Mouse (Mus musculus) kidney, adult 2 months (tissue): ENCODE data around the gene Capzb. TPM values are rescaled to one million over a fixed set of nuclear protein-coding genes. Genes with fewer than 3 reads are reported as not detected.
A peak's percentile ranks its signal among the peaks of the same experiment; 100 is the strongest.

Source experiments
- DNase-seq: peaks from one replicate; pipeline ENCODE4 v3.0.0; 2021
- H3K27ac ChIP-seq: fragments of 200-500 bp; 2 replicates; pipeline ENCODE4 v1.5.1; 2012; ENCODE audit warnings: low read depth, low read length, control low read depth, inconsistent platforms; ENCODE audit not compliant: insufficient read depth
- H3K27me3 ChIP-seq: fragments of 200-500 bp; replicated peaks from 2 replicates; pipeline ENCODE4 v1.6.1; 2012; ENCODE audit warnings: mild to moderate bottlenecking, moderate library complexity, low read length, inconsistent platforms; ENCODE audit not compliant: control insufficient read depth, insufficient read depth
- H3K36me3 ChIP-seq: fragments of 200-500 bp; 2 replicates; pipeline ENCODE4 v1.6.1; 2012; ENCODE audit warnings: mild to moderate bottlenecking, moderate library complexity, low read length, inconsistent platforms; ENCODE audit not compliant: control insufficient read depth, insufficient read depth
- H3K4me1 ChIP-seq: fragments of 200-500 bp; 2 replicates; pipeline ENCODE4 v1.6.1; 2011; ENCODE audit warnings: low read length; ENCODE audit not compliant: control insufficient read depth, insufficient read depth
- H3K4me3 ChIP-seq: fragments of 200-500 bp; 2 replicates; pipeline ENCODE4 v1.5.1; 2011; ENCODE audit warnings: mild to moderate bottlenecking, low read depth, low read length, control low read depth; ENCODE audit not compliant: insufficient read depth
- CTCF ChIP-seq: fragments of 200-500 bp; conservative IDR thresholded peaks from 2 replicates; pipeline ENCODE4 v1.5.1; 2011; ENCODE audit warnings: low read depth, mild to moderate bottlenecking, control low read depth, low read length, moderate library complexity, mixed read lengths; ENCODE audit not compliant: insufficient read depth, insufficient read length
- POLR2A ChIP-seq: fragments of 200-500 bp; IDR thresholded peaks from one replicate; pipeline ENCODE4 v1.6.1; 2011; ENCODE audit warnings: low read depth, low read length, control low read depth
- WGBS: fragments of 180-500 bp; shearing (Covaris S2); methylation state at CpG from one replicate; pipeline ENCODE4 v1.1.7; 2018; 5-methylcytosine and 5-hydroxymethylcytosine counted together
- polyA plus RNA-seq: library from polyadenylated mRNA; depleted of rRNA; stranded (reverse); fragments of >200 nt; gene quantifications from 2 replicates; pipeline ENCODE4 v1.2.3, GENCODE M21; 2012

Capzb gene
- polyA plus RNA-seq, 1 experiment, result 134 TPM

DNA sequence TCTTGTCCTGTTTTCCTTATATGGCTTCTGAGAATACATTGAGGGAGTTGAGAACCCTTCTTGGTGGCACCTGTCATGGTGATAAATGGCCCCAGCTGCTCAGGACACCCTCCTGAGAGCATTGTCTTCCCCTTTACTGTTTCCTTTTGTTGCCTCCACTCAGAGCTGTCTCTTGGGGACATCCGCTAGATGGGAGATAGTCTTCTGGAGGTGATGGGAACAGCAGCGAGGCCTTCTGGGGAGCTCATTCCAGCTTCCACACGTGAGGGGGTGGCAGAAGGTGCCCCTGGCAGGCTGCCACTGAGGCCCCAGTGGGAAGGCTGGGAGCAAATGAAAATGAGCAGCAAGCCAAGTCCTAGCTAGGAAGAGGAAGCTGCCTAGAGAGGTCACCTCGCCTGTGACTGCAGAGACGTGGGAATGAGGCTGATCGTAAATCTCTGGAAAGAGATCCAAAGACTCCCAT lies 90.3 kb downstream of the Capzb start:
- WGBS, result 50% methylated on average over 6 of the region's 6 CpGs
- TF ChIP-seq POLR2A (no peak), CTCF (no peak)
- Histone ChIP-seq H3K27ac (peak overlapping the region; percentile 49), H3K4me1 (peaks cover 3% of the 10 kb centered on the region; the same call in 1 of the 2 replicates), H3K27me3 (no peaks in the 10 kb centered on the region), H3K36me3 (no peaks in the 10 kb centered on the region; the same call in 1 of the 2 replicates), H3K4me3 (no peak overlapping the region)
- peak; percentile 80 for DNase-seq

GRCm38 (mm10) chr4:139284877-139285276 lies 92.2 kb downstream of the Capzb start:
- no peak overlapping the region for H3K4me3 ChIP-seq
- no peak overlapping the region for H3K27ac ChIP-seq
- no peaks in the 10 kb centered on the region; the same call in 1 of the 2 replicates for H3K36me3 ChIP-seq
- peaks cover 3% of the 10 kb centered on the region; the same call in 1 of the 2 replicates for H3K4me1 ChIP-seq
- no peak for DNase-seq
- no peaks in the 10 kb centered on the region for H3K27me3 ChIP-seq
- TF ChIP-seq CTCF (no peak), POLR2A (no peak)
- WGBS, result 74% methylated on average over 15 of the region's 15 CpGs

DNA sequence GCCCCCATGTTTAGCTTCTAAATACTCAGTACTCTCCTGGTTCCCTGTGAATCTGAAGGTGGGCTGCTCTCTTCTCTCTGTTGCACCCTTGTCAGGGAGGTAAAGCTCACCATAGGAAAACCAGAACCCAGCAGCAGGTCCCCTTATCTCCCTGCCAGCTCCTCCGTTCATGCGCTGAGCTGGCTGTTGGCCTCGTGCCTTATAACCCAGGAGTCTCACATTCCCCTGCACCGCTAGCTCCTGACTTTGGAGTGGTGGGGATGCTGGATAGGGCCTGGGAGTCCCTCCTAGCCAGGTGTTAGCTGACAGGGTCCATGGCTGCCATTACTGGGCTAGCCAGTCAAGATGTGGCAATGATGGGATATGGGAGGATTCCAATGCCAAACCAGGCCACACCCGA lies 93.5 kb downstream of the Capzb start:
- no peak overlapping the region for H3K4me3 ChIP-seq
- TF ChIP-seq POLR2A, result no peak
- TF ChIP-seq CTCF, result no peak
- 71% methylated on average over 5 of the region's 5 CpGs for WGBS
- H3K36me3 ChIP-seq, result no peaks in the 10 kb centered on the region; the same call in 1 of the 2 replicates
- H3K4me1 ChIP-seq, result peaks cover 3% of the 10 kb centered on the region; the same call in 1 of the 2 replicates
- no peak overlapping the region for H3K27ac ChIP-seq
- no peak for DNase-seq
- H3K27me3 ChIP-seq, result no peaks in the 10 kb centered on the region

DNA sequence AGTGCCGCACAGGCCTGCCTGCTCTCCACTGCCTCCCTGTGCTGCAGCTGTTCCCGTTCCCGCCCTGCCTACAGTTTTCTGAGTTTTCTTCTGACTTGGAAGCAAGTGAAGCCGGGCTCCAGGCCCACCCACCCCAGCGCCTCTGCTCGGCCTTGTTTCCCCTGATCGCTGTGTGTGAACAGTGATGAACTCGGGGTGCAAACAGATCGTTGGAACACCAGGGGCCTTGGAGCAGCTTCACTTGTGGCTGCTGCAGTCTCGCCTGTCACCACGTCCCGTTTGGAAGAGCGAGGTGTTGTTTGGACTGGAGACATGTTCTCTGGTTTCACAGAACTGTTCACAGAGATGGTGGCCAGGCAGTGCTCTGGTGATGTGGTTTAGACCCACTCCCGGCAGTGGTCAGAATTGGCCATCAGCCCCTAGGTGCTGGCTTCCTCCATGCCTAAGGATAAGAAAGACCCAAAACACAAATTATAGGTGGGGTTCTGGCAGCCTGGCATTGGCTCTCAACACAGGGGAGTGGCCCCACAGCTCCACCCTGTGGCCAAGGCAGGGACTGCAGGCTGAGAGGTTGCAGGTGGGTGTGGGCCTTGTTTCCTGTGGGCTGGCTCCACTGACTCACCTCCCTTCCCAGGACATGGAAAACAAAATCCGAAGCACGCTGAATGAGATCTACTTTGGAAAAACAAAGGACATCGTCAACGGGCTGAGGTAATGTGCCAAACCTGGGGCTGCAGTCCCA lies 94.6 kb downstream of the Capzb start:
- DNase-seq, result peak; percentile 87
- WGBS, result 63% methylated on average over 18 of the region's 18 CpGs
- H3K36me3 ChIP-seq, result no peaks in the 10 kb centered on the region
- TF ChIP-seq CTCF (peak; percentile 93), POLR2A (no peak)
- no peaks in the 10 kb centered on the region for H3K27me3 ChIP-seq
- no peak overlapping the region for H3K4me3 ChIP-seq
- no peak overlapping the region for H3K27ac ChIP-seq
- peaks cover 3% of the 10 kb centered on the region; the same call in 1 of the 2 replicates for H3K4me1 ChIP-seq

DNA sequence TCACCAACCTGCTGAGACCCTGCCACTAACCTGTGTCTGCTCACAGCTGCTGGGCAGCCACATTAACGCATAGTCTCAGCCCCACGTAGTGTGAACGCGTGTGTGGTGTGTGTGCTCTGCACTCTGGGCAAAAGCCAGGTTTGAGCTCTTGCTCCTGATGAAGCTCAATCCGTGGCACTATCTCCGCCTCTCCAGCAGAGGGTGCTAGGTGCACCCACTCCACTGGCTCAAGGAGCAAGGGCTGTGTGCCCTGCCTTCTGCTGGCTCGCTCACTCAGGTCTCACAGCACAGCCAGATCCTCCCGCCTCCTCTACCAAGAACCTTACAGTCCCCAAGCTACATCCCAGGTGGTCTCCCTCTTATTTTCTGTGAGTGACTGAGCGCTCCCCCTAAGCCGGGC lies 96.3 kb downstream of the Capzb start:
- Histone ChIP-seq H3K27ac (no peak overlapping the region), H3K27me3 (no peaks in the 10 kb centered on the region), H3K4me3 (no peak overlapping the region), H3K4me1 (no peaks in the 10 kb centered on the region), H3K36me3 (no peaks in the 10 kb centered on the region)
- TF ChIP-seq CTCF, result peak; percentile 93
- TF ChIP-seq POLR2A, result no peak
- 53% methylated on average over 10 of the region's 10 CpGs for WGBS
- peak; percentile 81 for DNase-seq

DNA sequence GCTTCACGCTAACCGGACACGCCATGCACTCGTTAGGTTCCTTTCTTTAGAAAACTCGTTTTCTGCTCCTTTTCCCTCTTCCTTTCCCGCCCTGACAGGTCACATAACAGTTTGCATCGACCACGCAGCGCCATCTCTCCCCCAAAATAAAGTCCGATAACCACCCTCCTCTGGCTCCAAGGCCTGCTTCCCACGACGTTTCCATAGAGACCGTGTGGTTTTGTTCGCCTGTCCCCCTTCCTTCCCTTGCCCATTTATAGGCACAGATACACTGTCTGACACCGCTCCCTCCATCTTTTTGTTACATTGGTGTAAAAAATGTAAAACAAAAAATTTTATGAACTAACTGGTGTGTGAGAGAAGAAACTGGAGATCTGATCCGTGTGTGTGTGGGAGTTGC lies 98.4 kb downstream of the Capzb start:
- 79% methylated on average over 16 of the region's 16 CpGs for WGBS
- TF ChIP-seq CTCF, result no peak
- TF ChIP-seq POLR2A, result no peak
- no peak for DNase-seq
- H3K4me1 ChIP-seq, result no peaks in the 10 kb centered on the region
- H3K4me3 ChIP-seq, result no peak overlapping the region
- no peaks in the 10 kb centered on the region for H3K36me3 ChIP-seq
- no peaks in the 10 kb centered on the region for H3K27me3 ChIP-seq
- no peak overlapping the region for H3K27ac ChIP-seq

- Histone ChIP-seq H3K36me3 (no peaks in the 10 kb centered on the region), H3K27me3 (no peaks in the 10 kb centered on the region), H3K4me3 (no peak overlapping the region), H3K27ac (no peak overlapping the region), H3K4me1 (no peaks in the 10 kb centered on the region)
- DNase-seq, result no peak
- TF ChIP-seq POLR2A, result no peak
- TF ChIP-seq CTCF, result no peak
- WGBS, result 94% methylated on average over 5 of the region's 5 CpGs
Observed at GRCm38 (mm10) chr4:139292038-139292437, 99.3 kb downstream of the Capzb start.
